Mouse (Mus musculus) cerebellum, adult 2 months (tissue): ENCODE data around the gene Idh3g.

Source experiments
- CTCF ChIP-seq: fragments of 200-500 bp; IDR thresholded peaks from 2 replicates; pipeline ENCODE4 v1.5.1; 2011; ENCODE audit warnings: low read depth, mild to moderate bottlenecking, control low read depth, low read length, moderate library complexity, borderline replicate concordance; ENCODE audit not compliant: insufficient read depth
- POLR2A ChIP-seq: fragments of 200-500 bp; IDR thresholded peaks from 2 replicates; pipeline ENCODE4 v1.6.1; 2011; ENCODE audit warnings: low read length, control low read depth, borderline replicate concordance; ENCODE audit not compliant: insufficient read depth

- no peak for TF ChIP-seq POLR2A
- no peak for TF ChIP-seq CTCF
These were observed 41.8 kb downstream of the Idh3g start for GRCm38 (mm10) chrX:73744774-73745481.
